Mouse (Mus musculus) telencephalon, adult 2 months (tissue): ENCODE data around the gene Serf2.

Source experiments
- DNase-seq: peaks from one replicate; pipeline ENCODE4 v3.0.0-alpha.2; 2011; ENCODE audit warnings: low read depth, low spot score

Gene Serf2

GRCm38 (mm10) chr2:121448739-121449535 is at the start of gene Serf2:
Serf2 (plus strand) TSS chr2:121449195.
- peak; percentile 94 for DNase-seq

- no peak for DNase-seq
Observed at GRCm38 (mm10) chr2:121403296-121403695, 45.7 kb upstream of the Serf2 start.

GRCm38 (mm10) chr2:121408160-121408559 is 40.8 kb upstream of the Serf2 start:
- no peak for DNase-seq

GRCm38 (mm10) chr2:121412843-121413386 is 36.1 kb upstream of the Serf2 start:
- no peak for DNase-seq

DNA sequence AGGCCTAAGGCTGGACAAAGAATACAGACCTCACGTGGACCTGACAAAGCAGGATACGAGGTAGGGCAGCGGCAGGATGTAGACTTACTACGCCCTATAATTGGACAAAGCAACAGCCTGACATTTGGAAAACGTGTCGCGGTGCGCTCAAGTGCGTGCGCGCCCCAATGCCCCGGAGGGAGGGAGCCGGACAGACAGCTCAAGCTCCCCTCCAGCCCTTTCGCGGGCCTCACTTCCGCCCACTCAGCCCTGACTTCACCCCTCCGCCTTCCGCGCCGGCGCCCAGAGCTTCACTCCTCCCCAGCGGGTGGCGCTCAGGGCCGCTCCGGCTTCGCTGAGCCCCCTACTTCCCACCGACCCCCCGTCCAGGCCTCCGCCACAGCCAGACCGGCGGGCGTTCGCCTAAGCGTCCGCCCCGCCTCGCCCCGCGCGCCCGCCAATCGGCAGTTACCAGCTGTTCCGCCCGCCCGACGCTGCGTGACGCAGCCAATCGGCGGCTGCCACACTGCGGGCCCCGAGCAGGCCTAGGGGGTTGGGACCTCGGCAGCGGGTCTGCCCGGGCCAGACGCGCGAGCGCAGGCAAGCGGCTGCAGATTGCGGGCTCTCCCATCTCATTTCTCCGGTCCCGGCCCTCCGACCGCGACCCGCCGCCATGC is 35.5 kb upstream of the Serf2 start, which contains the start of the genes Pdia3 and Catsper2:
TSS of gene Pdia3 (plus strand) at position 389 of the 656 bp plus-strand sequence.
TSS of gene Catsper2 (minus strand) at position 406 of the 656 bp plus-strand sequence.
- DNase-seq, result peak; percentile 88

DNA sequence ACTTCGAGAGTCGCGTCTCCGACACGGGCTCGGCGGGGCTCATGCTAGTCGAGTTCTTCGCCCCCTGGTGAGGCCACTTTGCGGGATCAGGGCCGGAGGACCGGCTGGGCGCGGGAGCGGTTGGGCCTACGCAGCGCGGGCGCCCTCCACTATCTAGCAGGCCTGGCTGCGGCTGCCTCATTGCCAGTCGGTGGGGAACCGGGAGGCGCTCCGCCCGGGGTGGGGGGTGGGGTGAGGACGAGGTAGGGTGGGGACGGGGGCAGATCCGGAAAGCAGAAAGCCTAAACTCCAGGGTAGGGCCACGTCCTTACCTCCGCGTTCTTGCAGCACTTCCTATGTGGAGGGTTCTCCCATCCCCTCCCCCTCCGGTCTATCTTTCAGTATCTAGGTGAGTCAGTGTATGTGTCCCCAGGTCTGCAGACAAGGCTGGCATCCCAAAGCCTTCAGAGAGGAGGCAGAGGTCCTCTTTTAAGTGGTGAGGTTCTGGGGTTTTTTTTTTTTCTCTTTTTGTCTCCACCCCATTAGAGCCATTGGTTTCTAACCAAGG is 34.8 kb upstream of the Serf2 start:
- DNase-seq, result no peak

DNA sequence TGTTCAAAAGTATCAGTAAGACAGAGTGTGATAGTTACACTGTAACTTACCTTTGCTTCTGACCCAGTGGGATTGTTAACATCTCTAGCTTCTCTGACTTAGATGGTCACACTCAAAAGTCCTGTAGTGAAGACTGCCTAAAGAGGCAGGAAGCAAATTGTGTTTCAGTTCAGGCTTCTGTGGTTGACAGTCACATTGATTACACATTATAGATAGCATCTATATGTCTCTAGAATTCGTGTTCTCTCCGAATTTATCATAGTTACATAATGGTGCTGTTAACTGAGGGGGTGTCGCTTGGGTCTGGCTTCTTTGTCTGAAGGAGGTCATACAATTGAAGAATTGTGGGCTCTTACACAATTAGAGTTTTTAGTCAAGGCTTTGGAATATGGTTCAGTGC is 33.9 kb upstream of the Serf2 start:
- DNase-seq, result no peak

DNA sequence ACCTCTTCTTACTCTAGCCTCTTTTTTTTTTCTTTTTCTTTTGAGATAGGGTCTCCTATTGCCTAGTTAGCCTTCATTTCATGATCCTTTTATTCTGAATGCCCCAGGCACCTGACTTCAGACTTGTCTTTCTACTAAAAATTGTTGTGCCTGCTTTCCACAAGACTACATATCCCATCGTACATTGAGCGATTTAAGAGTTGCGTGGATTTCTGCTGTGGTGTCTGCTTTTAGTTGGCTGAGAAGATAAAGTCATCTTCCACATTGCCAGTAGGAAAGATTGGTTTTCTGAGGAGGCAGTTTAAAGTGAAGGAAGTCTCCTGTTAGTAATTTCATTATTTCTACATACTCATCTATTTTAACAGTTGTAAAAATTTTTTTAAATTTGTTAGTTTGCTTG is 33.4 kb upstream of the Serf2 start:
- DNase-seq, result no peak

DNA sequence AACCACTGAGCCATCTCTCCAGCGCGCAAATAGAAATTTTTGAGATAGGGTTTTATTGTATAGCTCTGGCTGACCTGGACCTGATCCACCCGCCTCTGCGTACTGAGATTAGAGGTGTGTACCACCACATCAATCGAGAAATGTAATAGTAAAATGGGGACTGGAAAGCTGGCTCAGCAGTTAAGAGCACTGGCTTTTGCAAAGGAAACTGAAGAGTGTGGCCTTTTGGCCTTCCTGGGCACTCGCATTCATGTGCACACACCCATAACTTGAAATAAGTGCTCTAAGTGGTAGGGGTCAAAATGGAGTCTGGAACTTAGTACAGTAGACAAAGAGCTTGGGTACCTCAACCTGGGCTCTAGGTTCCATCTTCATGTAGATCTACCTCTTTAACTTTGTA is 32.6 kb upstream of the Serf2 start:
- no peak for DNase-seq

DNA sequence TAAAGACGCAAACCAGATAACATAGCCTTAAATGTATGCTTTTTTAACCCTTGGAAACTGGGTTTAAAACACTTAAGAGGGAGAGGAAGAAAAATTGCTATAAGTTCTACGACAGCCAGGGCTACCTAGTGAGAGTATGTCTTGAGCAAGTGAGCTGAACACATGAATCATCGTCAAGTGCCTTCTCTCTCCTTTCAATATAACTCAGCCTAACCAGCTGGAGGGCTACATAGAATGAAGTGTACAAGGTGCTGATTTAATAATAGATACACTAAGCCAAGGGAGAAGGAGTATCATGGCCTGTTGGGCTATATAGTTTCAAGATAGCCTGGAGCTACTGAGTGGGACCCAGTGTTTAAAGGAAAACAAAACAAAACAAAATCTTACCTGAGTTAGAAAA is 30.5 kb upstream of the Serf2 start:
- DNase-seq, result no peak

GRCm38 (mm10) chr2:121423166-121423565 is 25.8 kb upstream of the Serf2 start:
- DNase-seq, result no peak

DNA sequence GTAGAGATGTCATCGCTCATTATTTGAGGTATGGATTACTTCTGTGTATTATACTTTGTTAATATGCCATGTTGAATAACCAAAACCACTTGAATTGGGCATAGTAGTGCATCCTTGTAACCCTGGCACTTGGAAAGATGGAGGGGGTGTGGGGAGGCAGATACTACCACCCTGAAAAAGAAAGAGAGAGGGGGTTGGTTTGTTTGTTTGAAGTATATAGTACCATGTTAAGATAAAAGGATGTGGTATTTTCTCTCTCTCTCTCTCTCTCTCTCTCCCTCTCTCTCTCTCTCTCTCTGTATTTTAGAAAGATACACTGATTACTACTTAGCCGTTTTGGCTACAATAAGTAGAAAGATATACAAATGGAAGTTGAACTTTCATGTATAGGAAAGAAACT is 23.1 kb upstream of the Serf2 start:
- DNase-seq, result no peak

GRCm38 (mm10) chr2:121434854-121435253 is 14.1 kb upstream of the Serf2 start:
- no peak for DNase-seq

DNA sequence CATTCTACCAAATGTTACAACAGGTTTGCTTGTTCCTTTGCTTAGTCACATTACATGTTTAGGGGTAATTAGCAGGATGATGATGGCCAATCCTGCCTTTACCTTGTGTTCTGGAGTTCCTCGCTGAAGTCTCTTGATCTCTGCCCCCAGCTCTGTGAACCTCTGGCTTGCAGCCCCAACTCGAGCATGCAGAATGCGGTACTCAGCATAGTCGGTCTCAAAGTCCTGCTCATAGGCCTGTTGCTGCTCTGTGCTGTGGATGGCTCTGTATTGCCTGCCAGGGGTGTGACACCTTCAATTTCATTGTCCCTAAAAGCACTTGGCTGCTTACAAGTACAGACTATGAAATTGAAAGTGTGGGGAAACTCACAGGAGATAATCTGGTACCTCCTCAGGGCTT is 9.2 kb upstream of the Serf2 start:
- no peak for DNase-seq

- DNase-seq, result no peak
Observed at GRCm38 (mm10) chr2:121440834-121441605, 8.0 kb upstream of the Serf2 start.

DNA sequence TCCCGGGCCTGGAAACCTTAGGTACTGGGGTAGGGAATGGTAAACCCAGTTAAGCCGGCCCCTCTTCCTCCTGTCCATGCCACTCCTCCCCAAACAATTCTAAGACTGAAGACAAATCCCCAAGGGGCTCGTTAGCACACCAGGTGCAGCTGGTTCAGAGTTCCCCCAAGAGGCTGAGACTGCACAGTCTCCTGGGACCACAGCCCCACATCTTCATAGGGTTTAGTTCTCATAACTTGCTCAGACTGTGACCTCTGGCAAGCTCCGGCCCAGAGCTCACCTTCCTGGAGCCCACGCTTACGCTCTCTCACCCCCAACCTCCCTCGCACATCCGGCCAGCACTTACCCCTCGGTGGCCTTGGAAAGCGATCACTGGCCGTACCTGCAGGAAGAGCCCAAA is 7.2 kb upstream of the Serf2 start:
- DNase-seq, result no peak

GRCm38 (mm10) chr2:121442259-121443067 is 6.5 kb upstream of the Serf2 start:
- no peak for DNase-seq

DNA sequence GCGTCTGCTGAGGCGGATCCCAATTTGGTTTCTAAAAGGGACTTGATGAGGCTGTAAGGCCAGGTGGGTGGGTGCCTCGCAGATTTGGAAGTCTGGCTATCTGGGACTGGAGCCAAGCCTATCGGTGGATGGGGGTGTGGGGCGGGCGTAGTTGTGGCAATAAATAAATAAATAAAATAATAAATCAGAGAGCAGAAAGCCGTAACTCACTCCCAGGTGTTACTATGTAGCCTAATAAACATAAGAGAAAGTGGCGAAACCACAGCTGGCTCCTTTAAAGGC is 6.0 kb upstream of the Serf2 start:
- DNase-seq, result no peak

- no peak for DNase-seq
Observed at GRCm38 (mm10) chr2:121444178-121444577, 4.8 kb upstream of the Serf2 start, which contains the start of gene Ell3. Ell3 (minus strand) TSS chr2:121444278.

GRCm38 (mm10) chr2:121445117-121445516 is 3.9 kb upstream of the Serf2 start:
- DNase-seq, result no peak

DNA sequence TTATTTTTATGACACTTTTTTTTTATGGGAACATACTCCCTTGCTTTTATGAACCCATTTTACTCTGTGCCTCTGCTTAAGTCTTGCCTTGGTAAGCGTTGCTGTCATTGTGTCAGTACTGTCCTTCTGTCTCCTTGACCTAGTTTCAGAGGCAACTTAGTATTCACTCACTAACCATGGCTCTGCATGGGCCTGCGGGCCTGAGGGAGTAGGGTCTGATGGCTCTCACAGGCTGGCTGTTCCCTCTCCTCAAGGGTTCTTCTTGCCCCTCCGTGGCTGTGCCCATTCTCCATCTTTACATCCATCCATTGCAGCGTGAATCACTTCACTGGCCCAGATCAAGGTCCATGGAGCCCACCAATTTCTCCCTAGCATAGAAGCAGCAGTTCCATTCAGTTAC is 2.5 kb upstream of the Serf2 start:
- DNase-seq, result no peak
